Mouse (Mus musculus) monocyte, adult 59 days (primary cell): Measurements from ENCODE around the gene Tas2r123. TPM values are rescaled to one million over a fixed set of nuclear protein-coding genes. Genes with fewer than 3 reads are reported as not detected.

Experiments
- total RNA-seq, 2 experiments: library from RNA; stranded (reverse); gene quantifications; one replicate each; pipeline ENCODE4 v1.2.4; 2023

Tas2r123 gene
- not detected for total RNA-seq

DNA sequence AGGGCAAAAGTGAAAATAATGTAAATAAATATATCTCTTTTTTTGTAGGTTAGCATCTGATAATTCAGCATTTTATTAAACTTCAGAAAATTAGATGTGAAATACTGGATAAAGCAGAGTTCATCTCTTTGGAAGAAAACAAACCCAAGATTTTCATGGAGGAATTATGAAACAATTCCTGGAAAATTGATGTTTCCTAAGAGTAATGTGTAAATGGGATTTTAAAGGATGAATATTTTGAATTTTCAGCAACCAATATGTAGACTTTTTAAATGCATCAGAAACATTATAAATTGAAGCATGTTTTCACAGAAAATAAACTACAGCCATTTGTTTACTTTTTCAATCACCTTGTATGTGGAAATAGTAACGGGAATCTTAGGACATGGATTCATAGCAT, at the start of gene Tas2r123:
Gene Tas2r123 (plus strand): TSS at position 301 of the 400 bp plus-strand sequence.

GRCm38 (mm10) chr6:132802518-132802917, 44.4 kb upstream of the Tas2r123 start, which contains the start of gene Tas2r117:
TSS of gene Tas2r117 (plus strand) at chr6:132802818.

DNA sequence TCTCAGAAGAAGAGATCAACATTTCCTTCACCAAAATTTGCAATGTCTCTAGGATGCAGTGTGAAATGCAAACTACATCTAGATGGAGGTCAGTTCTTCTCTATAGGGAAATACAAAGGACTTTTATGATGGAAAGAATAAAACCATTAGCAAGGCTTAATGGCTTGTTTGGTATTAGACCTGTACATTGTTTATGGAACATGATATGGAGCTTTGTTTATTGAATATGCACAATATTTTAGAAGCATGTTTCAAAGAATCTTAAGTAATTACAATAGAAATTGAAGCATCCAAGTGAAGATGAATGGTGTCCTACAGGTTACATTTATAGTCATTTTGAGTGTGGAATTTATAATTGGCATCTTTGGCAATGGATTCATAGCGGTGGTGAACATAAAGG, 8.2 kb downstream of the Tas2r123 start, which contains the start of gene Tas2r116:
Gene Tas2r116 (plus strand): TSS at position 301 of the 400 bp plus-strand sequence.

DNA sequence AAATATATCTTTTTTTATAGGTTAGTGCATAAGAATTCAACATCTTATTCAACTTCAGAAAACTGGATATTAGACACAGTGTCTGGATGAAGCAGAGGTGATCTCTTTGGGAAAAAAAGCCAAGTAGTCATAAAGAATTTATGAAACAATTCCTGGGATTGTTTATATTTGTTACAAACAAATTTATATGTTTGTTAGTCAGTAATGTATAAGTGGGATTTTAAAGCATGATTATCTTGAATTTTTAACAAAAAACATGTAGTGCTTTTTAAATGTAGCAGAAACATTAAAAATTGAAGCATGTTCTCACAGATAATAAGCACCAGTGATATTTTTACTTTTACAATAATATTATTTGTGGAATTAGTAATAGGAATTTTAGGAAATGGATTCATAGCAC, 20.8 kb downstream of the Tas2r123 start, which contains the start of gene Tas2r110:
Gene Tas2r110 (plus strand): TSS at position 301 of the 400 bp plus-strand sequence.

GRCm38 (mm10) chr6:132892711-132893110, 45.8 kb downstream of the Tas2r123 start, which contains the start of gene Tas2r113:
TSS of gene Tas2r113 (plus strand) at chr6:132893011.

Other genes starting within 250 kb of the Tas2r123 start
- gene A630073D07Rik, start 195.6 kb upstream of the Tas2r123 start, total RNA-seq = not detected
- gene Tas2r120, start 190.2 kb upstream of the Tas2r123 start, total RNA-seq = not detected
- not detected for gene Tas2r121, start 146.1 kb upstream of the Tas2r123 start, total RNA-seq
- not detected for gene Tas2r122, start 135.2 kb upstream of the Tas2r123 start, total RNA-seq
- not detected for gene Tas2r115, start 109.1 kb upstream of the Tas2r123 start, total RNA-seq
- not detected for gene Tas2r124, start 92.4 kb upstream of the Tas2r123 start, total RNA-seq
- not detected for gene Tas2r102, start 85.0 kb upstream of the Tas2r123 start, total RNA-seq
- gene Tas2r136, start 69.0 kb upstream of the Tas2r123 start, total RNA-seq = not detected
- not detected for gene Tas2r117, start 44.3 kb upstream of the Tas2r123 start, total RNA-seq
- gene Tas2r116, start 8.3 kb downstream of the Tas2r123 start, total RNA-seq = not detected
- not detected for gene Tas2r110, start 20.9 kb downstream of the Tas2r123 start, total RNA-seq
- not detected for gene Tas2r113, start 45.9 kb downstream of the Tas2r123 start, total RNA-seq
- gene Tas2r125, start 62.5 kb downstream of the Tas2r123 start, total RNA-seq = not detected
- not detected for gene Tas2r129, start 104.0 kb downstream of the Tas2r123 start, total RNA-seq
- gene Tas2r131, start 110.8 kb downstream of the Tas2r123 start, total RNA-seq = not detected
- gene Tas2r109, start 133.8 kb downstream of the Tas2r123 start, total RNA-seq = not detected
- not detected for gene Tas2r103, start 190.0 kb downstream of the Tas2r123 start, total RNA-seq
- gene Tas2r140, start 208.7 kb downstream of the Tas2r123 start, total RNA-seq = not detected